Mouse (Mus musculus) gastrocnemius, adult 18-20 months (tissue): ENCODE data around the gene Gstm3. TPM values are rescaled to one million over a fixed set of nuclear protein-coding genes. Genes with fewer than 3 reads are reported as not detected.
"Not testable (repeated sequence)": the region's sequence is repeated elsewhere in the genome, so short reads cannot be mapped to it uniquely, and the experiment has no call there.

Experiments used
- DNase-seq: peaks from one replicate; pipeline ENCODE4 v3.0.0; 2021; ENCODE audit warnings: low spot score
- total RNA-seq, 2 experiments: library from RNA; stranded (reverse); gene quantifications; 2 replicates each; pipeline ENCODE4 v1.2.3; 2021

Gene Gstm3
- total RNA-seq, 2 experiments from 2014 or later: not detected

DNA sequence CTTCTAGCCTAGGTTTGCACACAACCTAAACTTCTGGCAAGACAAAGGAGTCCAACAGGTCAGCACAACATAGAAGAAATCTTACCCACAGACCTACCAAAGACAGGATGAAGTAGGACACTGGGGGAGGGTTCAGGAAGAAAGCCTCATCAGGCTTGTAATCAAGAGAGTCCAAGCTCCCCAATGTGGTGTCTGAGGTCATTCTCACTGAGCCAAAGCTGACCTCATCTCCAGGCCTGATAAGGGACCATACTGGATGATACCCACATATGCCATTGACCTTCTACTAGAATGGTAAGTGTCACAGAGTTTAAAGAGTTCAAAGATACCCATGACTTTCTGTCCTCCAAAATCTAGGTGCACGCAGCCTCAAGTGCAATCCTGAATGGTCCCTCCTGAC, 5.2 kb upstream of the Gstm3 start:
- no peak for DNase-seq

DNA sequence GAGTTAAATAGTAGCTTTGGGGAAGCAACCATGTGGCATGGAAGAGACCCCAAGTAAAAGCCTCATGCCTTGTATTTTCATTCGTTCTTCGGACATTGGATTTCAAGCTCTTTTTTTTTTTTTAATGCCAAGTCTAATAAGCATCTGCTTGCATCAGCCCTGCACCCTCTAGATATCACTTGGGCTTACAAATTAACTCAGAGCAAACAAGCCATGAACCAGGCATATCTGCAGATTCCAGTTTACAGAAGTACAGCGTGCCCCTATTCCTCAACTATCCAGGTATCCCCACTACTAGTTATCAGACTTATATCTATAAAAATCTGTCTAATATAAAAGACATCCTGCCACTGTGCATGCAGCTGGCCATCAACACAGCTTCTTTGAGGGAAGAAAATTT, 3.0 kb upstream of the Gstm3 start:
- DNase-seq: no peak

GRCm38 (mm10) chr3:107971101-107971500, 2.0 kb upstream of the Gstm3 start:
- not testable (repeated sequence) for DNase-seq

- DNase-seq: no peak
These were observed 2.5 kb downstream of the Gstm3 start for GRCm38 (mm10) chr3:107966631-107967030.

- no peak for DNase-seq
These were observed 3.5 kb downstream of the Gstm3 start for GRCm38 (mm10) chr3:107965592-107965991.

- DNase-seq: no peak
These were observed 4.3 kb downstream of the Gstm3 start for GRCm38 (mm10) chr3:107964656-107965308.

DNA sequence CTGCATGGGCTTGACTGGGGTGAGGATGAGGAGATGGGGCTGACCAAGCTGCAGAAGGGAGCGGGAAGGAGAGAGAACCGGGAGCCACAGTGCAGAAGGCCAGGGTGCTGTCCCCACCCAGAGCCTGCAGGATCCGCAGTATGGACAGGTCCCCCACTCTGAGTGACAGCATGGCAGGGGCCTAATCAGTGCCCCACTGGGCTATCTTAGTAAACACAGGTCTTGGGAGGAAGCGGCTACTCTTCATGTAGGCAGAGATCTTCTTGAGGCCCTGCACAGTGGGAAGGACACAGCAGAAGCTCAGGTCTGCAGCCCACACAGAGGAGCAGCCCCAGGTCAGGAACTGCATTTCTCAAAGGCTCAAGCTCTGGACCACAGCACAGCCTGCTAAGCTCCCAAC, 5.1 kb downstream of the Gstm3 start:
- DNase-seq: no peak

- not testable (repeated sequence) for DNase-seq
These were observed 13.8 kb downstream of the Gstm3 start for GRCm38 (mm10) chr3:107955260-107955659.

GRCm38 (mm10) chr3:107953906-107954305, 15.2 kb downstream of the Gstm3 start:
- DNase-seq: no peak

- peak; percentile 88 for DNase-seq
These were observed 15.7 kb downstream of the Gstm3 start for GRCm38 (mm10) chr3:107953328-107953755.

- no peak for DNase-seq
These were observed 18.6 kb downstream of the Gstm3 start for GRCm38 (mm10) chr3:107950531-107950930.

DNA sequence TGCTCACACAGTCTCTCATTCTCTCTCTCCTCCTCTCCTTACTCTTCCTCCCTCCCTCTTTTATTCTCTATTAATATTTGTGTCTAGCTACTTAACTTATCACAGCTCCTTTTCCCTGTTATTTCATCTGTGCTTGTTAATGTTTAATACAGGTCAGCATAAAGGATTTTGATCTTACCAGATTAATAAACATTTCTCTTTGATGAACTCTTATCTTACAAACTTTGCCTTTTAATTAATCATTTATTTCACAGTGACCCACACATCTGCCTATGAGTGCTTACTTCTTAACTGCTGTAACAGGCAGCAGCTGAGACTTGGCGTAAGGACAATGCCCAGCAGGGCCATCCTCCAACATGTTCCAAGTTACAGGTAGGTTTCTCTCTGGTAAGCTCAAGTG, 19.6 kb downstream of the Gstm3 start:
- DNase-seq: not testable (repeated sequence)

DNA sequence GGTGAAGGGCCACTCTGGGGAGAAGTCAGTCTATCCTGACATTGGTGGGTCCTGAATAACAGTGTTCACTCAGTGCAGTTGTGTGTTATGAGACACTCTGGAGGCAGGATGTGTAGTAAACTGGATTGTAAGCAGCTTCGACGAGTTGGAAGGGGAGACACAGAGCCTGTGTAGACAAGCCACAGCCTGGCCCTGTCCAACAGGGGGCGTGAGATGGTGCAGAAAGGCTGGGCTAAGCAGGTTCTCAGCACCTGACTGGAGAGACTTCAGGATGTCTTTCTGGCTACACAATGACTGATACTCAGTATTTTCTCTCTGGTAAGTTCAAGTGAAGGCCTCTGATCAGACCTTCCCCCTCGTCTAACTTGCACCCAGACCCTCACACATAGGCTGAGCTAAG, 23.4 kb downstream of the Gstm3 start:
- DNase-seq: no peak

GRCm38 (mm10) chr3:107943239-107943990, 25.7 kb downstream of the Gstm3 start, which contains the start of gene Gstm6:
TSS of gene Gstm6 (minus strand) at chr3:107943749.
- peak; percentile 14 for DNase-seq

GRCm38 (mm10) chr3:107941261-107941660, 27.8 kb downstream of the Gstm3 start:
- no peak for DNase-seq

- DNase-seq: no peak
These were observed 28.6 kb downstream of the Gstm3 start for GRCm38 (mm10) chr3:107940524-107940923.

DNA sequence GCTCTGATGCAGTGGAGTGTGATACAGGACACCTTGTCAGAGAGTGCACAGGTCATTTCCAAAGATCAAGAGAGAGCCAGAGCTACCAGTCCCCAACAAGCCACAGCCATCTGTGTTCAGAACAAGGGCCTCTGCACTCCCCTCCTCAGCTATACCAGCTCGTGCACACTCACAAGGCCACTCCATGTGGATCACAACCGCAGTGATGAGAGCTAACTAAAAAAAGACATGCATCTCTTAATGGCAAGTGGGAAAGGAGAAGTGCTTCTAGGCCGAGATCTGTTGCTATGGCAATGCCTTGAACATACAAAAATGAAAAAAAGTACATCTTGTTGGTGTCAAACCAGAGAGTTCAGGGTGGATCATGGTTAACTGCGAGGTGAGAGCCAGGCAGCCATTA, 29.3 kb downstream of the Gstm3 start:
- DNase-seq: no peak

GRCm38 (mm10) chr3:107939403-107939802, 29.7 kb downstream of the Gstm3 start:
- DNase-seq: peak; percentile 86

- DNase-seq: no peak
These were observed 33.2 kb downstream of the Gstm3 start for GRCm38 (mm10) chr3:107935888-107936287.

DNA sequence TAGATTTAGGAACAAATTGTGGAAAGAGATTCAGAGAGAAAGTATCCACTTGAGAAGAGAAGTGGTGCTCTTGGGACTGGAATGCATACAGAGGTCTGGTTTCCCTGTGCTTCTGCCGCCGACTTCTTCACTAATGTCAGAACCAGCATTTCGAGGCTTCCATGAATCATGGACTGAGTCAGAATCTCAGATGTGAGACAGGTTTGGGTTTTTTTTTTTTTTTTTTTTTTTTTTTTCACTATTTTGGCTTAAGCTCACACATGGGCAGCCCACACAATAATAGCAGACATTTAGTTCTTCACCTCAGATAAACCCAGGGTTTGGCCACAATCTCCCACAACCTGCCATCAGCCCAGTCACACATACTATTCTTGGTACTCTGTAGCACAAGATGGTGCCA, 33.8 kb downstream of the Gstm3 start:
- no peak for DNase-seq

- DNase-seq: no peak
These were observed 37.0 kb downstream of the Gstm3 start for GRCm38 (mm10) chr3:107932128-107932527.

GRCm38 (mm10) chr3:107931670-107932069, 37.4 kb downstream of the Gstm3 start, which contains the start of gene Gstm7:
TSS of gene Gstm7 (minus strand) at chr3:107931817.
- peak; percentile 96 for DNase-seq

- no peak for DNase-seq
These were observed 37.9 kb downstream of the Gstm3 start for GRCm38 (mm10) chr3:107931134-107931533.
